Mouse (Mus musculus): ENCODE results near the gene Cntn2. TPM values are rescaled to one million over a fixed set of nuclear protein-coding genes. Genes with fewer than 3 reads are reported as not detected.
"Not testable (repeated sequence)": the region's sequence is repeated elsewhere in the genome, so short reads cannot be mapped to it uniquely, and the experiment has no call there.

Gene Cntn2
- polyA plus RNA-seq, 1 experiment from 2014 or later, result 0.19 TPM

- no peaks in the 10 kb centered on the region for H3K9me3 ChIP-seq
- H3K4me2 ChIP-seq, result no peak overlapping the region
- H3K27me3 ChIP-seq (replicated peaks), result no peaks in the 10 kb centered on the region
- peaks cover 28% of the 10 kb centered on the region for H3K4me1 ChIP-seq
- H3K27ac ChIP-seq (replicated peaks), result no peak overlapping the region
- 78% methylated on average over 5 of the region's 5 CpGs for WGBS
- ATAC-seq (ENCODE audit: extremely low read depth, insufficient number of reproducible peaks, low FRiP score, low TSS enrichment), result no peak
- H3K36me3 ChIP-seq, result peaks cover 7% of the 10 kb centered on the region
- no peak overlapping the region for H3K9ac ChIP-seq
- H3K4me3 ChIP-seq, result no peak overlapping the region
Observed at GRCm38 (mm10) chr1:132471499-132471898, 71.6 kb downstream of the Cntn2 start.

GRCm38 (mm10) chr1:132471032-132471431 is 72.0 kb downstream of the Cntn2 start:
- no peaks in the 10 kb centered on the region for H3K27me3 ChIP-seq (replicated peaks)
- H3K9me3 ChIP-seq, result no peaks in the 10 kb centered on the region
- peaks cover 24% of the 10 kb centered on the region for H3K4me1 ChIP-seq
- no peak overlapping the region for H3K27ac ChIP-seq (replicated peaks)
- no peak overlapping the region for H3K9ac ChIP-seq
- peaks cover 10% of the 10 kb centered on the region for H3K36me3 ChIP-seq
- H3K4me2 ChIP-seq, result no peak overlapping the region
- no peak for ATAC-seq (ENCODE audit: extremely low read depth, insufficient number of reproducible peaks, low FRiP score, low TSS enrichment)
- WGBS, result 86% methylated on average over 2 of the region's 2 CpGs
- H3K4me3 ChIP-seq, result no peak overlapping the region

- WGBS, result 86% methylated on average over 1 of the region's 1 CpGs
- H3K27ac ChIP-seq (replicated peaks); H3K9me3 ChIP-seq; H3K4me2 ChIP-seq; H3K4me3 ChIP-seq; H3K9ac ChIP-seq; ATAC-seq (ENCODE audit: extremely low read depth, insufficient number of reproducible peaks, low FRiP score, low TSS enrichment); H3K27me3 ChIP-seq (replicated peaks): not testable (repeated sequence)
- Histone ChIP-seq H3K36me3 (peaks cover 19% of the 10 kb centered on the region), H3K4me1 (peaks cover 17% of the 10 kb centered on the region)
Observed at GRCm38 (mm10) chr1:132470031-132470430, 73.0 kb downstream of the Cntn2 start.

DNA sequence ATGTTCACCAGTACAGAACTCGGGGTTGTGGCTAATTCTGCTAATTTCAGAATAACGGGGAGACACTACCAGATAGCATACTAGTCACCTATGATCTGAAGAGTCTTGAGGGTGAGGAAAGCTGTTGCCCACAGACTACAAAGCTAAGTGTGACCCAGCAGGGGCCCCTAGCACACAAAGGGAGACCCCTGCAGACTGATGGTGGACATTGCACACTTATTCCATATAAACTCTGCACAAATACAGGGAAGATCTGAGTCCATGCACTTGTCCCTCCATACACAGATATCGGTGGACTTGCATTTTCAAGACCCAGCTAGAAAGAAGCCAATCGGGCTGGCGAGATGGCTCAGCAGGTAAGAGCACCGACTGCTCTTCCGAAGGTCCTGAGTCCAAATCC is 73.5 kb downstream of the Cntn2 start:
- H3K4me1 ChIP-seq, result peaks cover 14% of the 10 kb centered on the region
- H3K27ac ChIP-seq (replicated peaks), result peak overlapping the region; percentile 48
- no peak overlapping the region for H3K9ac ChIP-seq
- H3K36me3 ChIP-seq, result peaks cover 24% of the 10 kb centered on the region
- no peak for ATAC-seq (ENCODE audit: extremely low read depth, insufficient number of reproducible peaks, low FRiP score, low TSS enrichment)
- H3K4me3 ChIP-seq, result no peak overlapping the region
- 91% methylated on average over 7 of the region's 7 CpGs for WGBS
- H3K4me2 ChIP-seq, result no peak overlapping the region
- H3K27me3 ChIP-seq (replicated peaks), result no peaks in the 10 kb centered on the region
- no peaks in the 10 kb centered on the region for H3K9me3 ChIP-seq

DNA sequence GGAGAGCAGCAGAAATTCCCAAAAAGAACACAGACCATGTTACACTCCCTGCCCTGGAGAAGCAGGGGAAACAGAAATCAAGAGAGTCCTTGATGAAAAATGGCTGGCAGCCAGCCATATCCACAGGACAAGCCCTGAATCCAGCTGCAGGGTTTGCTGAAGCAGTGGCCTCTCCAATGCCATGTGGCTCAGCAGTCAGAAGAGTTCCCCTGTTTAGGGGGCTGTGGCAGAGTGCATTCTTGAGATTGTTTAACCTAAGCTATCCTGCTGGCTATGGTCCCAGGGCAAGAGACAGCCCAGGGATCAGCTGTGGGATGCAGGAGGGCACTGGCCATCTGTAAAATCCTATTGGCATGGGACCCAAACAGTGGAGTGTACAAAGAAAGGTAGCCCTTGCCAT is 74.1 kb downstream of the Cntn2 start:
- Histone ChIP-seq H3K36me3 (peaks cover 30% of the 10 kb centered on the region), H3K4me1 (peaks cover 14% of the 10 kb centered on the region), H3K9me3 (no peaks in the 10 kb centered on the region), H3K27me3 (replicated peaks) (no peaks in the 10 kb centered on the region), H3K4me2 (no peak overlapping the region), H3K27ac (replicated peaks) (peak overlapping the region; percentile 48), H3K9ac (no peak overlapping the region), H3K4me3 (no peak overlapping the region)
- no peak for ATAC-seq (ENCODE audit: extremely low read depth, insufficient number of reproducible peaks, low FRiP score, low TSS enrichment)

GRCm38 (mm10) chr1:132464651-132465050 is 78.4 kb downstream of the Cntn2 start:
- peaks cover 70% of the 10 kb centered on the region for H3K36me3 ChIP-seq

More at GRCm38 (mm10) chr1:132464651-132465050, 78.4 kb downstream of the Cntn2 start:
- Histone ChIP-seq H3K4me2 (no peak overlapping the region), H3K9ac (no peak overlapping the region), H3K4me3 (no peak overlapping the region), H3K9me3 (no peaks in the 10 kb centered on the region), H3K4me1 (peaks cover 14% of the 10 kb centered on the region), H3K27ac (replicated peaks) (no peak overlapping the region), H3K27me3 (replicated peaks) (no peaks in the 10 kb centered on the region)
- no peak for ATAC-seq (ENCODE audit: extremely low read depth, insufficient number of reproducible peaks, low FRiP score, low TSS enrichment)
- 77% methylated on average over 5 of the region's 5 CpGs for WGBS

Other genes with a start within 250 kb of the Cntn2 start
- gene Klhdc8a, start 244.6 kb downstream of the Cntn2 start, polyA plus RNA-seq (2015; fragmentation: Nextera tagmentation; extraction: Ambion mirVana), result 0.34 and 0.63 TPM in 2 replicates
- gene Nuak2, start 227.1 kb downstream of the Cntn2 start, polyA plus RNA-seq (2015; fragmentation: Nextera tagmentation; extraction: Ambion mirVana), result 2.0 and 2.2 TPM in 2 replicates
- gene Tmcc2, start 152.0 kb downstream of the Cntn2 start, polyA plus RNA-seq (2015; fragmentation: Nextera tagmentation; extraction: Ambion mirVana), result 31.5 and 35.8 TPM in 2 replicates
- 8.5 and 9.1 TPM in 2 replicates for gene Dstyk, start 125.7 kb downstream of the Cntn2 start, polyA plus RNA-seq (2015; fragmentation: Nextera tagmentation; extraction: Ambion mirVana)
- 24.5 and 27.5 TPM in 2 replicates for gene Rbbp5, start 65.9 kb downstream of the Cntn2 start, polyA plus RNA-seq (2015; fragmentation: Nextera tagmentation; extraction: Ambion mirVana)
- gene Tmem81, start 37.0 kb downstream of the Cntn2 start, polyA plus RNA-seq (2015; fragmentation: Nextera tagmentation; extraction: Ambion mirVana), result 0.73 and 0.78 TPM in 2 replicates
- gene Nfasc, start 198.5 kb upstream of the Cntn2 start, polyA plus RNA-seq (2015; fragmentation: Nextera tagmentation; extraction: Ambion mirVana), result 0.29 and 0.79 TPM in 2 replicates

Data from heart, embryonic 13.5 days (tissue).